22 mouse cellular contexts compared by ENCODE assay signal in the genomic region with DNA sequence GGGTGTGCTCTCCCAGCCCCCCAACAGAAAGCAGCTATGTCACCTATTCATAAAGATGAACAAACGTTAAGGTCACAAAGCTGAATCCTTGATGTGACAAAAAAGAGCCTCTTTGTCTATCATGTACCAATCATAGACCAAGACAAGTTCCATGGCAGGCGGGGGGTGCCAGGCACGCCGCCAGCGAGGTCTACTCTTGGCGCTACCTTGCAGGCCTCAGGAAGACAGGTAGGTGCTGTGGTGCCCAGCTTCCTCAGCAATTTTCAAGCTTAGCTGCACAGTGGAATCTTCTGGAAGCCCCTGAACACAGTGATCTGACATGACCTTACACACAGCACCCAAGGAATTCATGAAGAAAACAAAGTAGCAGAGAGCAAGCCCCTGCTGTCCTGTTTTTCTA. TPM values are rescaled to one million over a fixed set of nuclear protein-coding genes. Genes with fewer than 3 reads are reported as not detected.
DNase-seq lines count a peak whose midpoint lies in the region; ATAC-seq and TF ChIP-seq lines count a peak whose summit lies in the region.
"Had no signal": no experiment of that assay in that cellular context is flagged by ENCODE, and none has a peak within 500 bp of the region (broad histone marks: within the 10 kb centered on the region; RNA-seq: fewer than 3 reads in every experiment).

No protein-coding gene starts in this region.

- no peaks in the 10 kb centered on the region for H3K27me3 ChIP-seq in kidney, adult 2 months (replicated peaks; ENCODE audit: control insufficient read depth, insufficient read depth, low read length)
- no peaks in the 10 kb centered on the region for H3K27me3 ChIP-seq in kidney, embryonic 14.5 days (ENCODE audit: control insufficient read depth, insufficient read depth, low read length)
- no peaks in the 10 kb centered on the region for H3K27me3 ChIP-seq in E14TG2a.4 (ENCODE audit: insufficient read depth, low read length)
- H3K27me3 ChIP-seq: embryonic facial prominence, embryonic 13.5 days; forebrain, embryonic 12.5 days; hindbrain, embryonic 12.5 days had no signal

- 67% methylated on average over 6 of the region's 6 CpGs for WGBS in kidney, adult 2 months
- WGBS in kidney, embryonic 14.5 days: 96% methylated on average over 6 of the region's 6 CpGs

- no peak overlapping the region for H3K4me3 ChIP-seq in kidney, adult 2 months (ENCODE audit: insufficient read depth, low read depth, low read length)
- no peak overlapping the region for H3K4me3 ChIP-seq in kidney, embryonic 14.5 days (ENCODE audit: low read length)
- H3K4me3 ChIP-seq in E14TG2a.4 (replicated peaks; ENCODE audit: low read length): 0 out of 2 replicates have a peak overlapping the region, but pooled peaks have one; percentile 26
- H3K4me3 ChIP-seq: embryonic facial prominence, embryonic 13.5 days; forebrain, embryonic 12.5 days; heart, embryonic 10.5 days; hindbrain, embryonic 12.5 days had no signal

- DNase-seq in cerebellum, postnatal 10 days: peak; percentile 56 to 59
- no peak for DNase-seq in cerebellum, adult 11-12 months
- peak; percentile 87 for DNase-seq in kidney, adult 2 months
- peak; percentile 78 for DNase-seq in kidney, postnatal 14 days
- DNase-seq in layer of hippocampus, postnatal 14 days (ENCODE audit: low spot score in 2 of 2): no peak
- no peak for DNase-seq in spleen, postnatal 4 days (ENCODE audit: low spot score in 2 of 2)
- DNase-seq: adrenal gland, postnatal 10 days; B cell, adult 2 months; cerebellum, adult 18-20 months; cerebellum, postnatal 25 days; gastrocnemius, postnatal 10 days; heart, adult 18-20 months; heart, postnatal 10 days; heart, postnatal 4 days had no signal

- TF ChIP-seq CTCF in kidney, adult 2 months (conservative IDR thresholded peaks at IDR 0.05; ENCODE audit: insufficient read depth, insufficient read length, low read depth, low read length): no peak
- no peak for TF ChIP-seq CTCF in E14TG2a.4 (conservative IDR thresholded peaks at IDR 0.05; ENCODE audit: low read length)

- H3K4me1 ChIP-seq in kidney, adult 2 months (ENCODE audit: control insufficient read depth, insufficient read depth, low read length): peaks cover 34% of the 10 kb centered on the region; the same call in 1 of the 2 replicates
- no peaks in the 10 kb centered on the region for H3K4me1 ChIP-seq in kidney, embryonic 14.5 days (ENCODE audit: control insufficient read depth, insufficient read depth, low read length)
- peaks cover 77% of the 10 kb centered on the region for H3K4me1 ChIP-seq in E14TG2a.4 (replicated peaks; ENCODE audit: low read depth, low read length)
- H3K4me1 ChIP-seq: embryonic facial prominence, embryonic 13.5 days; forebrain, embryonic 12.5 days; hindbrain, embryonic 12.5 days had no signal

- TF ChIP-seq POLR2A in kidney, adult 2 months (IDR thresholded peaks at IDR 0.05; ENCODE audit: low read depth, low read length): no peak

- H3K36me3 ChIP-seq in kidney, adult 2 months (ENCODE audit: control insufficient read depth, insufficient read depth, low read length): no peaks in the 10 kb centered on the region
- H3K36me3 ChIP-seq in kidney, embryonic 14.5 days (ENCODE audit: control insufficient read depth, insufficient read depth, low read length): no peaks in the 10 kb centered on the region
- H3K36me3 ChIP-seq in E14TG2a.4 (ENCODE audit: insufficient read depth, low read length): peaks cover 36% of the 10 kb centered on the region
- H3K36me3 ChIP-seq: embryonic facial prominence, embryonic 13.5 days; forebrain, embryonic 12.5 days; heart, embryonic 10.5 days; hindbrain, embryonic 12.5 days had no signal

- H3K27ac ChIP-seq in kidney, adult 2 months (ENCODE audit: insufficient read depth, low read depth, low read length): peak overlapping the region; percentile 88
- H3K27ac ChIP-seq in kidney, embryonic 14.5 days (ENCODE audit: low read depth, low read length): no peak overlapping the region
- H3K27ac ChIP-seq: embryonic facial prominence, embryonic 13.5 days; forebrain, embryonic 12.5 days; heart, embryonic 10.5 days; hindbrain, embryonic 12.5 days had no signal

- ATAC-seq in kidney, embryonic 14.5 days (ENCODE audit: low FRiP score, low TSS enrichment): no peak
- ATAC-seq: CD4-positive, CD25-positive, alpha-beta regulatory T cell, adult 4 months; forebrain, embryonic 16.5 days had no signal

- H3K9me3 ChIP-seq in kidney, embryonic 14.5 days (ENCODE audit: control insufficient read depth, low read length): no peaks in the 10 kb centered on the region
- no peaks in the 10 kb centered on the region for H3K9me3 ChIP-seq in E14TG2a.4 (ENCODE audit: low read length)
- H3K9me3 ChIP-seq: embryonic facial prominence, embryonic 13.5 days; forebrain, embryonic 12.5 days; heart, embryonic 10.5 days; hindbrain, embryonic 12.5 days had no signal

- H3K4me2 ChIP-seq in kidney, embryonic 14.5 days (replicated peaks; ENCODE audit: low read depth, low read length): no peak overlapping the region
- H3K4me2 ChIP-seq: embryonic facial prominence, embryonic 13.5 days; forebrain, embryonic 12.5 days; hindbrain, embryonic 12.5 days had no signal

- no peak overlapping the region for H3K9ac ChIP-seq in kidney, embryonic 14.5 days (ENCODE audit: low read depth, low read length)
- H3K9ac ChIP-seq: embryonic facial prominence, embryonic 13.5 days; forebrain, embryonic 12.5 days; hindbrain, embryonic 12.5 days had no signal

RNA-seq across cellular contexts. Expression of gene Bid, which starts 10.1 kb away (rescaled TPM):
- 59.8 and 60.6 TPM in 2 replicates for polyA plus RNA-seq in kidney, adult 2 months (2012; rRNA removed)
- polyA plus RNA-seq in kidney, embryonic 14.5 days (2014; fragmentation: Nextera tagmentation; extraction: Ambion mirVana): 19.6 and 25.1 TPM in 2 replicates
- total RNA-seq in layer of hippocampus, postnatal 14 days (2021): 10 to 100 TPM; 18.5 TPM

Comparison
In these comparisons a context has a peak if more than half of its experiments do, and no peak if none do; other contexts are left out.
1. DNase-seq: peak in cerebellum, postnatal 10 days (2 of 2), kidney, adult 2 months (single experiment) and kidney, postnatal 14 days (single experiment); none in cerebellum, adult 11-12 months (single experiment), layer of hippocampus, postnatal 14 days (0 of 2) and spleen, postnatal 4 days (0 of 2).